Mouse (Mus musculus) CD8-positive naive resting alpha-beta T cell, adult 57 days (primary cell): ENCODE results near the gene Plekhh1. TPM values are rescaled to one million over a fixed set of nuclear protein-coding genes. Genes with fewer than 3 reads are reported as not detected.

Experiments used
- total RNA-seq: library from RNA; stranded (reverse); gene quantifications from one replicate; pipeline ENCODE4 v1.2.4, GENCODE M21; 2023

Plekhh1 gene
- total RNA-seq: 0.52 TPM

DNA sequence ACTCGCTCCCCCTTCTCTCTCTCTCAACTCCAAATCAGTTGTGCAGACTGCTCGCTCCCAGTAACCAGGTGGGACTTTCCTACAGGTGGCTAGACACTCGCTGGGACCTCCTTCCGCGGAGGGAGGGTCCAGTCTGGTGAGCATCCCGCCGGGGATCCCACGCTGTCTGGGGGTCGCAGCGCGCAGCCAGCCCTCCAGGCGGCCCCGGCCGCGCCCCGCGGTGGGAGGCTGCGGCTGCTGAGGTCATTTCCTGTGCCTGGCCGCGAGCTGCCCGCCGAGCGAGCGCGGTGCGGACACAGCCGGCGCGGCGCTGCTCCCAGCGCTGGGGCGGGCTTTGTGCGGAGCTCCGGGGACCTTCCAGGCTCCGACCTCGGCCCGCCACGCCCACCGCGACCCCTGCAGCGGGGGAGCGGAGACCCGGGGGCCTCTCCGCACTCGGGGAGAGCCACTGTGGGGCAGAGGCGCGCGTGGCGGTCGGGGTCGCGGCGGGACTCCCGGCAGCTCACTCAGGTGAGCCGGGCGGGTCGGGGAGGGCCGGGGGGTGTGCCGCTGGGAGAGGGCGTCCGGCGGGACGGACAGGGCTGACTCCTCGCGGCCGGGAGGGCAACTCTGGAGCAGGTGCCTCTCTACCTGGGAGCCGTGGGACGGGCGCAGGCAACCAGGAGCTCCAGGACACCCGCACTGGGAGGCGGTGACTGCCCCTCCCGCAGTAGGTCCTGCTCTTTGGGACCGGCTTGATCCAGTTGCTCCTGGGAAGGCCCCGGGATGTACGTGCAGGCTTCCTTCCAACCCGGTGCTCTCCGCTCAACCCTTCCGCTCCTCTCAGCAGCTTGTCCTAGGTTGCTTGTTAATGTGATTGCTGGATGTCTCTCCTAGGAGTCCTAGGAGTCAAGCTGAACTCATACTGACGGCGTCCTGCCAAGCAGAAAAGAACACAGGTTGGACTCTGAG, at the start of gene Plekhh1:
Plekhh1 (plus strand) TSS at position 253 of the 951 bp plus-strand sequence.

DNA sequence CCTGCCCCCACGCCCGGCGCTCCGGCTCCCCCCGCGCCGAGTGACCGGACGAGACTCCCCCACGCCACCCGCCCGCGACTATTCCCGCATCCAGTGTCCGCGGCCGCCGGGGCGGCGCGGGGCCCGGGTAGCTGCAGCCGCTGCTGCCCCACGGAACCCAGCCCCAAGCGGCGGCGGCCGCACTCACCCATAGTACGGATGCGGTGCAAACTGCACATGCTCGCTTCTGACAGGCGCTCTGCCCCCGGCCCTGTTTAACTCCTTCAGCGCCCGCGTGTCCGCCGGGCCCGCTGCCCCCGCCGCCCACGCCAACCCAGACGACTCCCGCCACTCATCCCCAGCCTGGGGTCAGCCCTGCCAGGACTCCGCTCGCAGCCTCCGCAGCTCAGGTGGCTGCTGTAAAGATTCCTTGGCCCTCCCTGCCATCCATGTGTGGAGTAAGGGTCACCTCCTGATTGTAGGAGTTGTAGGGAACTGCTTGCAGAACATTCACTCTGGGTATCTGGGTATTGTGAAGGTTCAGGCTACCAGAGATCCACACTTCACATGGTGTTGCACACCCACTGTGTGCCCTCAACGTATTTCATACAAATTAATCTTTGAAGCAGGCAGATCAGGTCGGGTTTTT, 21.7 kb upstream of the Plekhh1 start, which contains the start of gene Tmem229b:
Tmem229b (minus strand) TSS at position 502 of the 628 bp plus-strand sequence.

DNA sequence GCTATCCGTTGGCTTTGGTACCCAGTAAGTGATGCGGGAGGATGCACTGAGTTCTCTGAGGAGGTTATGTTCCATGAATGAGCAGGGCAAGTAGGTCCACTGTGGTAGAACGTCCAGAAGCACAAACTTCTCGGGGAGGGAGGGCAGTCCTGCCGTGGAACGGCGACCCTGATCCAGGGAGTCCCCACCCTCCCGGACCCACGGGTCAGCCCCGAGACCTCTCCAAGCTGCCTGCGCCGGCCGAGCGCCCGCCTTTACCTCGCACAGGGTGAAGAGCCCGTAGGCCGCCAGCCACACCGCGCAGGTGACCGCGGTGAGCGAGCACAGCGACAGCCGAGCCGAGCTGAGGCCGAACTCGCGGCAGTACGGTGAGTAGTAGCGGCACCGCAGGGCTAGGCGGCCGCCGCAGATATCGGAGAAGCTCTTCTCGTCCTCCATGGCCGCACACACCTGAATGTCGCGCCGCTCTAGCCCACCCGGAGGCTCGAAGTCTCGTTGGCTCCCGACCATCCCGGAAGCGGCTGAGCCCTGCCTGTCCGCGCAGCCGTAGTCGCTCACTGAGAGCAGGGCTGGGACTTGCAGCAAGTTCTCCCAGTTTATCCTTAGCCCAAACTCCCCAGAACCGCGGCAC, 60.3 kb downstream of the Plekhh1 start, which contains the start of gene Pigh:
Pigh (minus strand) TSS at position 470 of the 631 bp plus-strand sequence.

DNA sequence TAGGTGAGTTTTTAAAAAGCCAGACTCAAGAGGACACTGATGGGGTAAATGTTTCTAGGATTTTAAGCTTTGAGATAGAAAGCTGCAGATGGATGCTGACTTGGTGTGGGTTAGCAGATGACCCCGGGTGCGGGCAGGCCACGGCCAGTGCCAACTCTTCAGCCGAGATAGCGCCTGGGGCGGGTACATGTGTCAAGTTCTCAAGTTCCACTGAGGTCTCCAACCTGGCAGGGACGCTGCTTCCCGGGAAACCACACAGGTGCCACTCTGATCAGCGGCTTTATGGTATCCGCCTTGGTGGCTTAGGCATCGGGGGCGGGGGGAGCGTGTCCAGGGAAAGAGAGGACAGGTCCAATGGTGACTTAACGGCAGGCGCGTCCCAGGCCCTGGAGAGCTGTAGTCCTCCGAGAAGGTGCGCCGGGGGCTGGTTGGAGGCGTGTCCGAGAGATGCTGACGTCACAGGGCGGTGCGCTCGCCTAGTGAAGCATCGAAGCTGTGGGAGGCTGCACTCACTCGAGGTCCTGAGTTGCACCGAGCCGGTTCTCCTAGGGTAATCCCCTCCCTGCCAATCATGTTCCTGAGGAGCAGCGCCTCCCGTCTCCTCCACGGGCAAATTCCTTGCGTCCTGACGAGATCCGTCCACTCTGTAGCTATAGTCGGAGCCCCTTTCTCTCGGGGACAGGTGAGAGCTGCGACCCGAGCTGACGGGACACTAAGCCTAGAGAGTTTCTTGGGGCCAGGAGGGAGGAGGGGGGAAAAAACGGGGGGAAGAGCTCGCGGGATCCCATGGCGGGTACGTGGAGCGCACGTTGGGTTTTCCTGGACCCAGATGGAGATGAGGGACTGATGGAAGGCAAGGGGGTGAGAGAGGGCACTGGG, 101.6 kb downstream of the Plekhh1 start, which contains the start of gene Arg2:
Arg2 (plus strand) TSS at position 479 of the 879 bp plus-strand sequence.

Other genes with a start within 250 kb of the Plekhh1 start
- 86.8 TPM for gene Atp6v1d, start 167.5 kb upstream of the Plekhh1 start, total RNA-seq
- 55.9 TPM for gene Eif2s1, start 167.3 kb upstream of the Plekhh1 start, total RNA-seq
- gene Plek2, start 122.2 kb upstream of the Plekhh1 start, total RNA-seq: not detected
- 52.5 TPM for gene Tmem229b, start 21.5 kb upstream of the Plekhh1 start, total RNA-seq
- 7.0 TPM for gene Pigh, start 60.5 kb downstream of the Plekhh1 start, total RNA-seq
- gene Arg2, start 101.6 kb downstream of the Plekhh1 start, total RNA-seq: not detected
- 53.2 TPM for gene Vti1b, start 143.5 kb downstream of the Plekhh1 start, total RNA-seq
- gene Rdh11, start 163.1 kb downstream of the Plekhh1 start, total RNA-seq: 18.7 TPM
- 4.1 TPM for gene Rdh12, start 179.8 kb downstream of the Plekhh1 start, total RNA-seq